Mouse (Mus musculus) right cerebral cortex, postnatal 36 days (tissue): ENCODE data around the gene Zswim5.

ENCODE experiments used
- DNase-seq, 2 experiments: peaks; one replicate each; pipeline ENCODE4 v3.0.0; 2022; ENCODE audit warnings: low spot score in 2 of 2, mixed read lengths in 1 of 2

The Zswim5 gene

GRCm38 (mm10) chr4:117005611-117006400, 128.6 kb downstream of the Zswim5 start:
- DNase-seq, result no peak

DNA sequence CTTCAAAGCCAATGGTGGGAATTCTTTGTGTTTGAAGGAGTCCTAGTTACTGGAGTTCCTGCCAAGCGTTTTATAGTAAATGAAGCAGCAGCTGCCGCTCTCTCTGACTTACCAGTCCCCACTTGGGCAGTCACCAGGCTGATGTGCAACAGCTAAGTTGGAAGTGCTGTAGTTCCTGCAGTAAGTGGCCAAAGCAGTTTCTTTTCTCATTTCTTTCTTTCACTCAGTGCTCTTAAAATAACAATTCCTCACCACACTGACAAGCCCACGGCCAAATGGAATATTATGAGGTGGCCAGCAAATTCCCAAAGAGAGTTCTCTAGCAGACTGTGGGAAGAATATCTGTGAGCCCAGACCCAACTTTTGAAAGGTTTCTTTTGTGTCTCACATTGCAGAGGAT, 129.9 kb downstream of the Zswim5 start:
- no peak for DNase-seq

DNA sequence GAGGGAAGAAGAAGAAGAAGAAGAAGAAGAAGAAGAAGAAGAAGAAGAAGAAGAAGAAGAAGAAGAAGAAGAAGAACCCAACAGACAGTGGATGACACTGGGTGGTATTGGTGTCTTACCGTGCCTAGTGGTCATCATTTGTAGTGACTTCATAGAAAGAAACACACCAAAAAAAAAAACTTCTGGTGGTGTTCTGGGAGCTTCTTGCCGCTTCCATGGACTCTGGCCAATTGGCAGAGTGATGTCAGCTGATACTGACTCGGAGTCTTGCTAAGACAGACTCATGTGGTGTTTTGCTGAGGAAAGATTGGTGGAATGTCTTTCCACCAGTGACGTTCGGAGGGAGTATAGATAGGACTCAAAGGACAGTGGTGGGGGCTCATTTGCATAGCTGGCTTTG, 133.1 kb downstream of the Zswim5 start:
- no peak for DNase-seq

DNA sequence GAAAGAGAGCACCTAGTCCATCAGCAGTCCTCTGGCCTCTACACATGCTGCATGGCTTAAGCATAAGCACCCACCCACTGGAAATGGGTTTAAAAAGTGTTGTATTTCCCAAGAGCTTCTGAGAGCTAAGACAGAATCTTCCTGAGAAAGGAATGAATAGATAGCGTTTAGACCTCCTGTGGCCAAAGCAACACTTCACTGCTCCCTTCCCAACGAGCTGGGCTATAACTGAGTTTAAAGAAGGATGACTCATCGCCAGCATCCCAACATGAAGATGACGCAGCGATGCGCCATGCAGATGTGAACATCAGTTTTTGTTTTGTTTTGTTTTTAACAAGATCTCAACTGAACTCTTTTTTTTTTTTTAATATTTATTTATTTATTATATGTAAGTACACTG, 136.4 kb downstream of the Zswim5 start:
- DNase-seq, result no peak

DNA sequence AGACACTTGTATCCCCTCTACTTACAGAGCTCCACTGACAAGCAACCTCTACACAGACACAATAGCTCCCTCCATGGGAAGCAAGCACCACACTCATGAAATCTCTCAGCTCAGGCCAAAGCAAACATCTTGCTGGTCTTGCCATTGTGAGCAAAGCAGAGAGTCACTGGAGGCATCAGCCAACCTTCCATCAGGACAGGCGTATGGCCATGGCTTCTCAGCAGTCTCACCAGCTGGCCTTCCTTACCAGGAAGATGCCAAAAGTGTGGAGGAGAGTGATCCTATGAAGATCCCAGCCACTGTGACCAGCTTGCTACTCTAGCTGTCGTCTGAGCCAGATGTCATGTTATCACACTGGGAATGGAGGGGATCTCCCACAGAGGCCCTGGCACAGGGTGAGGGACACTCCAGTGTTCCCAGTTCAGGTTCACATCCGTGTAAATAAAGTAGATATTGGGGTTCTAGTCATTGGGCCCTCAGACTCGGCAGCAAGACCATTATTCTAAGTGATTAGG, 137.8 kb downstream of the Zswim5 start:
- no peak for DNase-seq

DNA sequence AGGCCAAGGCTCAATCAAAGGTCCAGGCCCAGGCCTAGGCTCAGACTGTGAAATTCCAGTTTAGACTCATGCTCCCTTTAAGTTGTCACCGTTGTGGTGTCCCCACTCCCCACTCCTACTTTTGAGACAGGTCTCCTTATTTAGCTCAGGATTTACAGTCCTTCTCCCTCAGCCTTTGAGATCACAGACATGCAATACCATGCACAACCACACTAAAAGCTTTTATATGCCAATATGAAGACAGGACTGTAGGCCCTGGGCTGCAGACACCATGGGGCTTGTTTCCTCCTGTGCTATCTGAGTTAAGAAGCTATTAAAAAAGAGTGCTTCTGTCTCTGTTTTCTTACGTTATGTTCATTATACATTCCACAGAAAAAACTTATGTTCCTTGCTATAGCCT, 140.6 kb downstream of the Zswim5 start:
- DNase-seq, result no peak

DNA sequence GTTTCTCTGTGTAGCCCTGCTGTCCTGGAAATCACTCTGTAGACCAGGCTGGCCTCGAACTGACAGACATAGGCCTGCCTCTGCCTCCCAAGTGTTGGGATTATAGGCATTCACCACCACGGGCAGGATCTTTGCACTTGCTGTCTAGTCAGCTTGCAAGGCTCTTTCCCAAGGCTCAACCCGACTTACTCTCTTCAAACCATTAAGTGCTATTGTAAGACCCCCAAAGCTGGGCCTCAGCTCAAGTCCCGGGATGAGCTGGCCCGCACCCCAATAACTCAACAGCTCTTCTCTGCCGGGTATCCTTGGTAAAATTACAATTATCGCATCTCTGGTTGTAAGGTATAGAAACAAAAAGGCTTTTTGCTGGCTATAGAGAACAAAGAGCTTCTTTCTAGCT, 141.2 kb downstream of the Zswim5 start:
- DNase-seq, result no peak

DNA sequence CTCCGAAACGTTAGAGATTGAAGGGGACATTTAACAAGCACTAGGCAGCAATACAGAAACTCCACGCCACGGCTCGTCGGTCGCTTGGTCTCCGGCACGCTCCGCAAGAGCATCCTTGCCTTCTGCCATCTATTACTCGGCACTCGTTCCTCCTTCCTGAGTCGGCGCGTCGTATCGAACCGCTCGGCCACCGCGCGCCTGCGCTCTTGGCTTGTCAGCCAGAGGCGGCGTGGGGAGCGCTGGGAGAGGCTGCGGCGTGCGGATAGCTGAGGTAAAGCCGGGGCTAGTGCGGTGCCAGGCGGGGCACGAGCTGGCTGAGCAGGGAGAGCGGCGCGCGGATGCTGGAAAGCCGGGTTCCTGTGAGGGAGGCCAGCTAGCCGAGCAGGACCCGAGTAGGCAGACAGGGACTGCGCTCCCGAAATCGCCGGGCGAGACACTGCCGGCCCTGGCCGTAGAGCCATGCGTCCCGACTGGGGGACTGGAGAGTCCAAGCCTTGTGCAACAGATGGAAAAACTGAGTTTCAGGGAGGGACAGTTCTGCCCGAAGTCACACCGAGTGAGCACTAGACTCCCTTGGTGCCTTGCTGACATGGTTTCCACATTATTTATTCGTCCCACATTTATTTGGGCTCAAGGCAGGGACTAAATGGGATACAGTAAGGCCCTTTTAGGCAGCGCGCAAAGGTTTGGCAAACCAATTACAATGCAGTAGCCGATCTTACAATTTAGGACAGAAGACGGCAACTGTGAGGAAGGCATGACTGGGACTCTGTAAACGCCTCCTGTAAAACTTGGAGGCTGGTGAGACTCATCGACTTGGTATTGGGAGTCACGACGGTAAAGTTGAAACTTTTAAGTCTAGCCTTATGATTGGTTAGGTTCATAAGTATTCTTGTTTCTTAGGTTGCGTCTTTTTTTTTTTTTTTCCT, 142.3 kb downstream of the Zswim5 start, which contains the start of gene Eif2b3:
TSS of gene Eif2b3 (plus strand) at position 197 of the 929 bp plus-strand sequence.
- peak; percentile 86 to 87 for DNase-seq

- DNase-seq, result no peak
Measured at GRCm38 (mm10) chr4:117023469-117023868, 146.3 kb downstream of the Zswim5 start.

GRCm38 (mm10) chr4:117031105-117031504, 153.9 kb downstream of the Zswim5 start:
- DNase-seq, result no peak
